In genomic region chr2:76702188-76702587, GRCm38 (mm10) we compare ENCODE assay signal across 31 mouse cellular contexts. TPM values are rescaled to one million over a fixed set of nuclear protein-coding genes. Genes with fewer than 3 reads are reported as not detected.
DNase-seq lines count a peak whose midpoint lies in the region; ATAC-seq lines count a peak whose summit lies in the region.
"Had no signal": no experiment of that assay in that cellular context is flagged by ENCODE, and none has a peak within 500 bp of the region (broad histone marks: within the 10 kb centered on the region; RNA-seq: fewer than 3 reads in every experiment).

No protein-coding gene starts in this region.

- intact Hi-C loops in heart, postnatal 36 days (cut with DNase I), result no loop called here

- H3K4me1 ChIP-seq in forebrain, embryonic 11.5 days (replicated peaks; ENCODE audit: control insufficient read depth, insufficient read depth, low read length), result no peaks in the 10 kb centered on the region
- no peaks in the 10 kb centered on the region for H3K4me1 ChIP-seq in forebrain, embryonic 12.5 days
- no peaks in the 10 kb centered on the region for H3K4me1 ChIP-seq in heart, embryonic 16.5 days (ENCODE audit: control insufficient read depth, insufficient read depth, low read length)
- H3K4me1 ChIP-seq: embryonic facial prominence, embryonic 10.5 days; embryonic facial prominence, embryonic 13.5 days; heart, embryonic 13.5 days had no signal

- H3K9ac ChIP-seq in forebrain, embryonic 11.5 days (ENCODE audit: low read length), result no peak overlapping the region
- H3K9ac ChIP-seq in forebrain, embryonic 12.5 days, result no peak overlapping the region
- H3K9ac ChIP-seq in heart, embryonic 16.5 days (ENCODE audit: low read length), result no peak overlapping the region
- H3K9ac ChIP-seq: embryonic facial prominence, embryonic 13.5 days; forebrain, postnatal 0 days; heart, embryonic 13.5 days; hindbrain, embryonic 14.5 days had no signal

- no peak overlapping the region for H3K27ac ChIP-seq in forebrain, embryonic 11.5 days (ENCODE audit: low read depth, low read length)
- no peak overlapping the region for H3K27ac ChIP-seq in forebrain, embryonic 12.5 days
- no peak overlapping the region for H3K27ac ChIP-seq in heart, embryonic 16.5 days (ENCODE audit: low read length)
- H3K27ac ChIP-seq: embryonic facial prominence, embryonic 10.5 days; embryonic facial prominence, embryonic 13.5 days; heart, embryonic 10.5 days; heart, embryonic 13.5 days; hindbrain, embryonic 14.5 days; hindbrain, postnatal 0 days had no signal

- no peaks in the 10 kb centered on the region for H3K9me3 ChIP-seq in forebrain, embryonic 11.5 days (ENCODE audit: control insufficient read depth, low read length)
- no peaks in the 10 kb centered on the region for H3K9me3 ChIP-seq in forebrain, embryonic 12.5 days
- no peaks in the 10 kb centered on the region for H3K9me3 ChIP-seq in heart, embryonic 16.5 days (replicated peaks; ENCODE audit: control insufficient read depth, low read length)
- H3K9me3 ChIP-seq: embryonic facial prominence, embryonic 10.5 days; embryonic facial prominence, embryonic 13.5 days; heart, embryonic 10.5 days; heart, embryonic 13.5 days had no signal

- WGBS in forebrain, embryonic 11.5 days, result 98% methylated on average over 3 of the region's 3 CpGs
- 91% methylated on average over 3 of the region's 3 CpGs for WGBS in forebrain, embryonic 12.5 days
- whole genome bisulfite sequencing in heart, embryonic 16.5 days, result 66% methylated on average over 3 of the region's 3 CpGs

- no peak for ATAC-seq in forebrain, embryonic 11.5 days (replicated peaks; ENCODE audit: low FRiP score)
- ATAC-seq in forebrain, embryonic 12.5 days (ENCODE audit: low FRiP score), result no peak
- ATAC-seq in heart, embryonic 16.5 days (replicated peaks; ENCODE audit: extremely low read depth, insufficient read depth, low FRiP score), result 0 out of 2 replicates have a peak, but pooled peaks have one; percentile 26
- ATAC-seq: activated CD4-positive, CD25-positive, alpha-beta regulatory T cell, adult 4 months; forebrain, embryonic 14.5 days; forebrain, postnatal 0 days; hindbrain, postnatal 0 days; inflammation-experienced regulatory T-cells, adult 6 months; intestine, embryonic 16.5 days had no signal

- H3K4me2 ChIP-seq in forebrain, embryonic 11.5 days (ENCODE audit: low read depth, low read length, severe bottlenecking), result no peak overlapping the region
- no peak overlapping the region for H3K4me2 ChIP-seq in forebrain, embryonic 12.5 days
- H3K4me2 ChIP-seq in heart, embryonic 16.5 days (ENCODE audit: low read depth, low read length), result no peak overlapping the region
- H3K4me2 ChIP-seq: embryonic facial prominence, embryonic 13.5 days; heart, embryonic 13.5 days; hindbrain, embryonic 14.5 days had no signal

- DNase-seq in forebrain, embryonic 11.5 days (ENCODE audit: low spot score), result peak; percentile 22
- peak; percentile 26 for DNase-seq in gastrocnemius, postnatal 25 days
- DNase-seq in gastrocnemius, postnatal 4 days (ENCODE audit: low spot score in 2 of 2), result no peak
- DNase-seq in heart, postnatal 36 days, result no peak
- DNase-seq: adrenal gland, adult 8-10 months; adrenal gland, postnatal 25 days; cerebellum, adult 11-12 months; cerebellum, adult 8-10 months; cerebellum, postnatal 10 days; cerebellum, postnatal 36 days; embryo, embryonic 11 days; forebrain, postnatal 0 days; gastrocnemius, postnatal 14 days; heart, postnatal 4 days; kidney, adult 18-20 months; kidney, adult 9 months had no signal

- H3K36me3 ChIP-seq in forebrain, embryonic 11.5 days (ENCODE audit: control insufficient read depth, insufficient read depth, low read length), result no peaks in the 10 kb centered on the region; the same call in 1 of the 2 replicates
- peaks cover 7% of the 10 kb centered on the region for H3K36me3 ChIP-seq in forebrain, embryonic 12.5 days (replicated peaks)
- H3K36me3 ChIP-seq in heart, embryonic 16.5 days (ENCODE audit: control insufficient read depth, insufficient read depth), result peaks cover 41% of the 10 kb centered on the region

- no peak overlapping the region for H3K4me3 ChIP-seq in forebrain, embryonic 11.5 days (ENCODE audit: low read depth, low read length)
- H3K4me3 ChIP-seq in forebrain, embryonic 12.5 days (replicated peaks), result no peak overlapping the region
- H3K4me3 ChIP-seq in heart, embryonic 16.5 days (ENCODE audit: low read length), result no peak overlapping the region
- H3K4me3 ChIP-seq: embryonic facial prominence, embryonic 10.5 days; embryonic facial prominence, embryonic 13.5 days; erythroblast, embryonic 14.5 days; heart, embryonic 10.5 days; heart, embryonic 13.5 days had no signal

- no peaks in the 10 kb centered on the region for H3K27me3 ChIP-seq in forebrain, embryonic 11.5 days (ENCODE audit: control insufficient read depth, insufficient read depth, low read length)
- no peaks in the 10 kb centered on the region for H3K27me3 ChIP-seq in forebrain, embryonic 12.5 days
- no peaks in the 10 kb centered on the region for H3K27me3 ChIP-seq in heart, embryonic 16.5 days (ENCODE audit: control insufficient read depth, insufficient read depth, low read length)
- H3K27me3 ChIP-seq: embryonic facial prominence, embryonic 13.5 days; heart, embryonic 13.5 days had no signal

RNA-seq across cellular contexts. Expression of gene Plekha3, which starts 27.1 kb away (rescaled TPM):
- 14.5 and 15.3 TPM in 2 replicates for polyA plus RNA-seq in forebrain, embryonic 11.5 days (2014; fragmentation: Nextera tagmentation; extraction: Ambion mirVana)
- polyA plus RNA-seq in forebrain, embryonic 12.5 days (2016; fragmentation: Nextera tagmentation; extraction: Ambion mirVana), result 11.9 and 14.7 TPM in 2 replicates
- total RNA-seq in gastrocnemius, postnatal 25 days (2021), result 1 to 10 TPM; 7.5 to 8.1 TPM
- 10 to 100 TPM in 1 of 2 experiments, 1 to 10 TPM in 1; 9.7 to 11.7 TPM for total RNA-seq in gastrocnemius, postnatal 4 days (2021)
- 3.2 and 6.1 TPM in 2 replicates for polyA plus RNA-seq in heart, embryonic 16.5 days (2015; fragmentation: Nextera tagmentation; extraction: Ambion mirVana)
- 10 to 100 TPM; 19.4 to 20.0 TPM for total RNA-seq in heart, postnatal 36 days (2021)

RNA-seq across cellular contexts. Expression of gene Fkbp7, which starts 29.3 kb away (rescaled TPM):
- 13.2 and 14.3 TPM in 2 replicates for polyA plus RNA-seq in forebrain, embryonic 11.5 days (2014; fragmentation: Nextera tagmentation; extraction: Ambion mirVana)
- polyA plus RNA-seq in forebrain, embryonic 12.5 days (2016; fragmentation: Nextera tagmentation; extraction: Ambion mirVana), result 13.0 and 16.9 TPM in 2 replicates
- total RNA-seq in gastrocnemius, postnatal 25 days (2021), result 10 to 100 TPM; 10.3 to 13.7 TPM
- 10 to 100 TPM; 41.3 to 46.0 TPM for total RNA-seq in gastrocnemius, postnatal 4 days (2021)
- 52.7 and 59.6 TPM in 2 replicates for polyA plus RNA-seq in heart, embryonic 16.5 days (2015; fragmentation: Nextera tagmentation; extraction: Ambion mirVana)
- 10 to 100 TPM; 19.9 to 24.0 TPM for total RNA-seq in heart, postnatal 36 days (2021)

RNA-seq across cellular contexts. Expression of gene Pjvk, which starts 53.9 kb away (rescaled TPM):
- polyA plus RNA-seq in forebrain, embryonic 11.5 days (2014; fragmentation: Nextera tagmentation; extraction: Ambion mirVana), result 1.0 and 1.1 TPM in 2 replicates
- 0.91 and 1.3 TPM in 2 replicates for polyA plus RNA-seq in forebrain, embryonic 12.5 days (2016; fragmentation: Nextera tagmentation; extraction: Ambion mirVana)
- not detected for total RNA-seq in gastrocnemius, postnatal 25 days (2021)
- under 1 TPM; 0.22 to 0.29 TPM for total RNA-seq in gastrocnemius, postnatal 4 days (2021)
- polyA plus RNA-seq in heart, embryonic 16.5 days (2015; fragmentation: Nextera tagmentation; extraction: Ambion mirVana), result 0.12 TPM in 1 of 2 replicates, not detected in the other
- total RNA-seq in heart, postnatal 36 days (2021), result not detected
- total RNA-seq: adrenal gland, adult 8-10 months; adrenal gland, postnatal 25 days; ES-E14; forebrain, postnatal 0 days; gastrocnemius, postnatal 14 days; heart, adult 18-20 months; heart, postnatal 4 days had no signal
- polyA plus RNA-seq: activated CD4-positive, CD25-positive, alpha-beta regulatory T cell, adult 4 months; erythroblast, embryonic 14.5 days; heart, embryonic 13.5 days; inflammation-experienced regulatory T-cells, adult 6 months; intestine, embryonic 16.5 days had no signal

RNA-seq across cellular contexts. Expression of gene Prkra, which starts 54.4 kb away (rescaled TPM):
- polyA plus RNA-seq in forebrain, embryonic 11.5 days (2014; fragmentation: Nextera tagmentation; extraction: Ambion mirVana), result 91.9 and 98.3 TPM in 2 replicates
- polyA plus RNA-seq in forebrain, embryonic 12.5 days (2016; fragmentation: Nextera tagmentation; extraction: Ambion mirVana), result 92.2 and 93.9 TPM in 2 replicates
- total RNA-seq in gastrocnemius, postnatal 25 days (2021), result 1 to 10 TPM; 4.6 to 5.4 TPM
- 10 to 100 TPM; 16.8 to 19.1 TPM for total RNA-seq in gastrocnemius, postnatal 4 days (2021)
- 31.4 and 31.9 TPM in 2 replicates for polyA plus RNA-seq in heart, embryonic 16.5 days (2015; fragmentation: Nextera tagmentation; extraction: Ambion mirVana)
- total RNA-seq in heart, postnatal 36 days (2021), result 10 to 100 TPM; 11.9 to 14.9 TPM

Comparison
In these comparisons a context has a peak if more than half of its experiments do, and no peak if none do; other contexts are left out.
1. DNase-seq: peak in forebrain, embryonic 11.5 days (single experiment) and gastrocnemius, postnatal 25 days (single experiment); none in gastrocnemius, postnatal 4 days (0 of 2) and heart, postnatal 36 days (0 of 2).